Mouse (Mus musculus): ENCODE measurements around the gene Asb6. TPM values are rescaled to one million over a fixed set of nuclear protein-coding genes. Genes with fewer than 3 reads are reported as not detected.

The Asb6 gene
- polyA plus RNA-seq, 1 experiment from 2014 or later = 59.4 TPM

- Histone ChIP-seq H3K36me3 (peaks cover 26% of the 10 kb centered on the region), H3K4me1 (peaks cover 34% of the 10 kb centered on the region), H3K9me3 (replicated peaks) (no peaks in the 10 kb centered on the region), H3K27me3 (ENCODE audit: low read depth, poor library complexity, severe bottlenecking) (peaks cover 17% of the 10 kb centered on the region), H3K4me3 (peak overlapping the region; percentile 77), H3K27ac (peak overlapping the region; percentile 95)
- no peak for DNase-seq (ENCODE audit: low spot score)
- 11% methylated on average over 28 of the region's 28 CpGs for WGBS
These were observed 22.9 kb downstream of the Asb6 start for GRCm38 (mm10) chr2:30807147-30807647.

DNA sequence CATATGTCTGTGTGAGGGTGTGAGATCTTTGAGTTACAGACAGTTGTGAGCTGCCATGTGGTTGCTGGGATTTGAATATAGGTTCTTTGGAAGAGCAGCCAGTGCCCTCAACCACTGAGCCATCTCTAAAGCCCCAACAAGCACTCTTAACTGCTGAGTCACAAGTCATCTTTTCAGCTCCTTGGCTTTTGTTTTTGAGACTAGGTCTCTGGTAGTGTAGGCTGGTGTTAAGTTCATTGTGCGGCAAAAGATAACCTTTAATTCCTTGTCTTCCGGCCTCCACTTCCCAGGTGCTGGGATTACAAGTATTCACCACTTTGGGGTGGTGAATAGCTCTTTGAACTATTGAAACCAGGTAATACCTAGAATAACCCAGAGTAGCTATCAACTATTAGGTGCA lies 24.1 kb downstream of the Asb6 start:
- Histone ChIP-seq H3K9me3 (replicated peaks) (no peaks in the 10 kb centered on the region), H3K27ac (no peak overlapping the region), H3K36me3 (peaks cover 14% of the 10 kb centered on the region), H3K4me1 (peaks cover 43% of the 10 kb centered on the region), H3K4me3 (no peak overlapping the region), H3K27me3 (ENCODE audit: low read depth, poor library complexity, severe bottlenecking) (peaks cover 29% of the 10 kb centered on the region)
- no peak for DNase-seq (ENCODE audit: low spot score)
- WGBS = 92% methylated on average over 2 of the region's 2 CpGs

DNA sequence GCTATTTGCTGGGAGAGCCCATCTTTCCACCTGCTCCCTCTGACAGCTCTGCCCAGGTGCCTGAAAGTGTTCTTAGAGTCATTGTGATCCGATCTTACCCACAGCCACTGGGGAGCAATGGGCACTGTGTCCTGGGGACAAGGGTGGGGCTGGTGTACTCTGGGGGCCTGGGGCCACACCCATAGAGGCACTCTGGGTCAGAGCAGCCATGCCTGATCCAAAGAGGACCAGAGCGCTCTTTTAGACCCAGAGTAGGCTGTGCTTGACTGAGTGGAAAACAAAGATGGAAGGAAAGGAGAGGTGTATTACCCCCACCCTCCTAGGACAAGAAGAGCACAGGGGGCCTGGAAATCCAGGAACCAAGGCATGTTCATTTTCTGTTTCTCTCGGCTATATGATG lies 26.5 kb downstream of the Asb6 start, which contains the start of gene 1700001O22Rik:
TSS of gene 1700001O22Rik (minus strand) at position 58 of the 400 bp plus-strand sequence.
- no peak for DNase-seq (ENCODE audit: low spot score)
- H3K36me3 ChIP-seq = no peaks in the 10 kb centered on the region
- no peak within 1 kb of the TSS for H3K4me3 ChIP-seq
- H3K27ac ChIP-seq = no peak within 1 kb of the TSS
- peaks cover 53% of the 10 kb centered on the region for H3K27me3 ChIP-seq (ENCODE audit: low read depth, poor library complexity, severe bottlenecking)
- H3K9me3 ChIP-seq (replicated peaks) = no peaks in the 10 kb centered on the region
- peaks cover 36% of the 10 kb centered on the region for H3K4me1 ChIP-seq
- 77% methylated on average over 3 of the region's 3 CpGs for WGBS

DNA sequence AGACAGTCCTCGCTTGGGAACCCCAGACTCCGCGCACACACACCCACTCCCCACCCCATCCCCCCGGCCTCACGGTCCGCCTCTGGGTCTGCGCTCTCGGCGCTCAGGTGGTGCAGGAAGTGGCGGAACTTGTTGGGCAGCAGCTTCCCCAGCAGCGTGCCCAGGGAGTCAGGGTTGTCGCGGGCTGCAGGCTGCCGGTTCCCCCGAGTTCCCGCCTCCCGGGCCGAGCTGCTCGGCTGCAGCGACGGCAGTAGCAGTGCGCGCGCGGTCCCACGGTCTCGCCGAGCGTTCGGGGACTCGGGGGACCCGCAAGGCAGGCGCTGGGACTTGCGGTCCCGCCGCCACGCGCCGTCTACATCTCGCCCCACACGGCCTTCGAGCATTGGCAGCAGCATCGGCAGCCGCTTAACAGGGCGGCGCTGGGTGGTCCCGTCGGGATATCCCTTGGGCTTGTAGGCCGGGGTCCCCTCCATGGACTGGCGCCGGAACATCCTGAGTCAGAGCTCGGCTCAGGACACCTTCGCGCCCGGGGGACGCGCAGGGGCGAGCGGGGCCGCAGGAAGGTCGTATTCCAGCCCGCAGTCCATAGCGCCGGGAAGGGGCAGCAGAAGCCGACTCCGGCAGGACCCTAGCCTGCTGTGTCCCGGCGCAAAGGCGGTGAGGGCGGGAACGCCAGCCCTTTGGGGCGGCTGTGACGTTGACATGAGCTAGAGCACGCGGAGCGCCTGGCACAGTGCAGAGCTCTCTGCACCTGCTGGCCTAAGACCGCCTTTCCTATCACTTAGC lies 28.9 kb downstream of the Asb6 start:
- Histone ChIP-seq H3K36me3 (no peaks in the 10 kb centered on the region), H3K27ac (peak overlapping the region; percentile 85), H3K4me1 (peaks cover 45% of the 10 kb centered on the region), H3K4me3 (peak overlapping the region; percentile 63), H3K27me3 (ENCODE audit: low read depth, poor library complexity, severe bottlenecking) (peaks cover 59% of the 10 kb centered on the region), H3K9me3 (replicated peaks) (no peaks in the 10 kb centered on the region)
- WGBS = under 1% methylated on average over 77 of the region's 77 CpGs
- DNase-seq (ENCODE audit: low spot score) = peak; percentile 76

DNA sequence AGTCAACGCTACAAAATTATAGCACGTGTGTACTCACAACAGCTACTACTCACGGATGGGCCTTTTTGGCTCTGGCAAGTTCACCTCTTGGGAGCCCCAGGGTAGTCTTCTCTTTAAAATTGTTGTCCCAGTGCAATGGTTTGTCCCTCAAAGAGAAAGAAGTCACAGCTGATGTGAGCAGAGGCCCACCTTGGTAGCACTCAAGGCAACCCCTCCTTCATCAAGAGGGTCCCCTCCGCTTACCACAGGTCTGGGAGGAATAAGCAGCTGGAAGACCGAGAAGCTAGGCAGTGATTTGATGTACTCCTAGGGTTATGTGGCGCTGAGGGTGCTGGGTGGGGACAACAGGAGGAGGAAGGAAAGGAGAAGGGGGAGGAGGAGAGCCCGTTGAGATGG lies 29.5 kb downstream of the Asb6 start:
- H3K4me1 ChIP-seq = peaks cover 51% of the 10 kb centered on the region
- peak overlapping the region; percentile 63 for H3K4me3 ChIP-seq
- H3K36me3 ChIP-seq = no peaks in the 10 kb centered on the region
- no peak for DNase-seq (ENCODE audit: low spot score)
- H3K27me3 ChIP-seq (ENCODE audit: low read depth, poor library complexity, severe bottlenecking) = peaks cover 59% of the 10 kb centered on the region
- peak overlapping the region; percentile 85 for H3K27ac ChIP-seq
- 32% methylated on average over 7 of the region's 7 CpGs for WGBS
- H3K9me3 ChIP-seq (replicated peaks) = no peaks in the 10 kb centered on the region

DNA sequence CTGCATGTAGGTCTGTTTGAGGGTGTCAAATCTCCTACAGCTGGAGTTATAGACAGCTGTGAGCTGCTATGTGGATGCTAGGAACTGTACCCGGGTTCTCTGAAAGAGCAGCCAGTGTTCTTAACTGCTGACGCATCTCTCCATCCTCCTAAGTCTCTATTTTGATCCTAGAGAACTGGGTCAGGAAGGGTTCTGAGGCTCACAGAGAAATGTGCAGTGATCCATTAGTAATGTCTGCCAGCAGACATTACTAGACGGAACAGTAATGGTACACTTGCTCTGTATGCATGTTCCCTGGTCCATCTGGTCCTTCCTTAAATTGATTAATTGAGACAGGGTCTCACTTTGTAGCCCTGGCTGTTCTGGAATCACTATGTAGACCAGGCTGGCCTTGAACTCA lies 30.7 kb downstream of the Asb6 start:
- Histone ChIP-seq H3K9me3 (replicated peaks) (no peaks in the 10 kb centered on the region), H3K27ac (no peak overlapping the region), H3K36me3 (no peaks in the 10 kb centered on the region), H3K27me3 (ENCODE audit: low read depth, poor library complexity, severe bottlenecking) (peaks cover 59% of the 10 kb centered on the region), H3K4me1 (peaks cover 63% of the 10 kb centered on the region), H3K4me3 (no peak overlapping the region)
- DNase-seq (ENCODE audit: low spot score) = no peak
- 82% methylated on average over 3 of the region's 3 CpGs for WGBS

DNA sequence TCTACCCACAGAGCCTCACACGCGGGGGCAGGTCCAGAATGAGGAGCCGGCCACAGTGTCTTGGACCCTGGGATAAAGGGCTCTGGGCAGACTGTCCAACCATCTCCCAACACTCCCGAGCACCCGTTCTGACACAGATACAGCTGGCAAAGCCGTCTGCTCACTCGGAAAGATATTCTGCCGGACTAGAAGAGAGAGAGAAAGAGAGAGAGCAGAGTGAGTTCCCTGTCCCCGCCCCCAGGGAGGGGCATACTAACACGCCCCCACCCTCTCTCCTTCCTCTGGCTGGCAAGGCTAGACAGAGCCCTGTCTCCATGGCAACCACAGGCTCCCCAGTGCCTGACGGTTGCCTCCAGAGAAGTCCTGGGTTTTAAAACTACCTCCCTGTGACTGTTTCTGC lies 33.8 kb downstream of the Asb6 start:
- peak; percentile 87 for DNase-seq (ENCODE audit: low spot score)
- H3K27ac ChIP-seq = peak overlapping the region; percentile 91
- no peaks in the 10 kb centered on the region for H3K36me3 ChIP-seq
- H3K4me1 ChIP-seq = peaks cover 66% of the 10 kb centered on the region
- H3K9me3 ChIP-seq (replicated peaks) = no peaks in the 10 kb centered on the region
- peak overlapping the region; percentile 42 for H3K4me3 ChIP-seq
- peaks cover 34% of the 10 kb centered on the region for H3K27me3 ChIP-seq (ENCODE audit: low read depth, poor library complexity, severe bottlenecking)
- 8% methylated on average over 11 of the region's 11 CpGs for WGBS

- Histone ChIP-seq H3K9me3 (replicated peaks) (no peaks in the 10 kb centered on the region), H3K27ac (peak overlapping the region; percentile 91), H3K27me3 (ENCODE audit: low read depth, poor library complexity, severe bottlenecking) (peaks cover 29% of the 10 kb centered on the region), H3K4me1 (peaks cover 63% of the 10 kb centered on the region), H3K36me3 (no peaks in the 10 kb centered on the region), H3K4me3 (peak overlapping the region; percentile 42)
- 54% methylated on average over 5 of the region's 5 CpGs for WGBS
- no peak for DNase-seq (ENCODE audit: low spot score)
These were observed 34.3 kb downstream of the Asb6 start for GRCm38 (mm10) chr2:30795889-30796275.

DNA sequence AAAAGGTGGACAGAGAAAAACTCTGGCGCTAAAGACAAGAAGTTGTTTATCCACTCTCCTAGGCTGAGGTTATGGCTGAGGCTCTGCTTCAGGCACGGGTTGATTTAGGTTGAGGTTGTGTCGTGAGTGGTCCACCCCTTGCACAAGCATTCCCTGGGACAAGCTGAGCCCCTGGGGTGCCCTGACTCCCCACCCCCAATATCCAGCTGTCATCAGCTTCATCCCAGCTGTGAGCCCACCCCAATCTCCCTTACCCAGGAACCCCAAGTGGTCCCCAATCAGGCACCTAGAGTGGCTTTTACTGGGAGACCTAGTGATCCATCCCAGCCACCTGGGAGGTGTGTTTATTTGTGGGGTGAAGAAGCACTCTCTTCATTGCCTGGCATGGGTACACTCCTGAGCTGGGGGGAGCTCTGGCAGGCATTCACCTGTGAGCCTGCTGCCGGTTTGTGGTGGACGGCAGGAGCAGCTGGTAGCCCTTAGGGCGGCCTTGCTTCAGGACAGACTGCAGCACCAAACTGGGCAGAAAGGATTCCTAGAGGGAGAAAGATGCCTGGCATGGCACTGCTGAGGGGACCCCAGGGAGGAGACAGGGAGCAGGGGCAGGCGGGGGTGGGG lies 34.8 kb downstream of the Asb6 start:
- 59% methylated on average over 7 of the region's 7 CpGs for WGBS
- peaks cover 24% of the 10 kb centered on the region for H3K27me3 ChIP-seq (ENCODE audit: low read depth, poor library complexity, severe bottlenecking)
- no peak for DNase-seq (ENCODE audit: low spot score)
- H3K36me3 ChIP-seq = no peaks in the 10 kb centered on the region
- peak overlapping the region; percentile 55 for H3K4me3 ChIP-seq
- H3K9me3 ChIP-seq (replicated peaks) = no peaks in the 10 kb centered on the region
- H3K4me1 ChIP-seq = peaks cover 59% of the 10 kb centered on the region
- peak overlapping the region; percentile 91 for H3K27ac ChIP-seq

GRCm38 (mm10) chr2:30794179-30795108 lies 35.7 kb downstream of the Asb6 start:
- Histone ChIP-seq H3K27ac (peak overlapping the region; percentile 91), H3K4me1 (peaks cover 56% of the 10 kb centered on the region), H3K27me3 (ENCODE audit: low read depth, poor library complexity, severe bottlenecking) (peaks cover 14% of the 10 kb centered on the region), H3K9me3 (replicated peaks) (no peaks in the 10 kb centered on the region), H3K36me3 (no peaks in the 10 kb centered on the region), H3K4me3 (peak overlapping the region; percentile 55)
- peak; percentile 99 for DNase-seq (ENCODE audit: low spot score)
- WGBS = 7% methylated on average over 48 of the region's 48 CpGs

- Histone ChIP-seq H3K36me3 (no peaks in the 10 kb centered on the region), H3K9me3 (replicated peaks) (no peaks in the 10 kb centered on the region), H3K27ac (peak overlapping the region; percentile 66), H3K4me1 (peaks cover 46% of the 10 kb centered on the region), H3K4me3 (no peak overlapping the region), H3K27me3 (ENCODE audit: low read depth, poor library complexity, severe bottlenecking) (no peaks in the 10 kb centered on the region)
- 83% methylated on average over 7 of the region's 7 CpGs for WGBS
- DNase-seq (ENCODE audit: low spot score) = no peak
These were observed 38.1 kb downstream of the Asb6 start for GRCm38 (mm10) chr2:30792061-30792460.

- H3K4me3 ChIP-seq = no peak overlapping the region
- no peaks in the 10 kb centered on the region for H3K9me3 ChIP-seq (replicated peaks)
- H3K27ac ChIP-seq = peak overlapping the region; percentile 91
- 38% methylated on average over 4 of the region's 4 CpGs for WGBS
- peaks cover 58% of the 10 kb centered on the region for H3K4me1 ChIP-seq
- no peak for DNase-seq (ENCODE audit: low spot score)
- no peaks in the 10 kb centered on the region for H3K27me3 ChIP-seq (ENCODE audit: low read depth, poor library complexity, severe bottlenecking)
- H3K36me3 ChIP-seq = no peaks in the 10 kb centered on the region
These were observed 42.7 kb downstream of the Asb6 start for GRCm38 (mm10) chr2:30787466-30787865.
